Mouse (Mus musculus): ENCODE data around the gene Isoc2a.

Isoc2a gene

GRCm38 (mm10) chr7:4918681-4919080 is 41.7 kb downstream of the Isoc2a start:
- no peak for DNase-seq (ENCODE audit: low spot score in 2 of 2)

- DNase-seq (ENCODE audit: low spot score in 2 of 2), result no peak
Measured at GRCm38 (mm10) chr7:4919096-4919495, 42.1 kb downstream of the Isoc2a start.

DNA sequence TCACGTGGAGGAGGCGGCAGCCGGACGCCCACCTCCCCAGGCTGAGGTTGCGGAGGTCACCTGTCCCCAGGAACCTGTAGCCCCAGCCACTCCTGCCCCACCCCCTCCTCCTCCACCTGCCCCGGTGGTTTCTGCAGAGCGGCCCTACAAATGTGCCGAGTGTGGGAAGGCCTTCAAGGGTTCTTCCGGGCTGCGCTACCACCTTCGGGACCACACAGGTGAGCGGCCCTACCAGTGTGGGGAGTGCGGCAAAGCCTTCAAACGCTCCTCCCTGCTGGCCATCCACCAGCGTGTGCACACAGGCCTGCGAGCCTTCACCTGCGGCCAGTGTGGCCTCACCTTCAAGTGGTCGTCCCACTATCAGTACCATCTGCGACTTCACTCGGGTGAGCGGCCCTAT is 43.0 kb downstream of the Isoc2a start:
- no peak for DNase-seq (ENCODE audit: low spot score in 2 of 2)

GRCm38 (mm10) chr7:4920496-4920895 is 43.5 kb downstream of the Isoc2a start:
- DNase-seq (ENCODE audit: low spot score in 2 of 2), result no peak

- no peak for DNase-seq (ENCODE audit: low spot score in 2 of 2)
Measured at GRCm38 (mm10) chr7:4920976-4921823, 44.2 kb downstream of the Isoc2a start.

DNA sequence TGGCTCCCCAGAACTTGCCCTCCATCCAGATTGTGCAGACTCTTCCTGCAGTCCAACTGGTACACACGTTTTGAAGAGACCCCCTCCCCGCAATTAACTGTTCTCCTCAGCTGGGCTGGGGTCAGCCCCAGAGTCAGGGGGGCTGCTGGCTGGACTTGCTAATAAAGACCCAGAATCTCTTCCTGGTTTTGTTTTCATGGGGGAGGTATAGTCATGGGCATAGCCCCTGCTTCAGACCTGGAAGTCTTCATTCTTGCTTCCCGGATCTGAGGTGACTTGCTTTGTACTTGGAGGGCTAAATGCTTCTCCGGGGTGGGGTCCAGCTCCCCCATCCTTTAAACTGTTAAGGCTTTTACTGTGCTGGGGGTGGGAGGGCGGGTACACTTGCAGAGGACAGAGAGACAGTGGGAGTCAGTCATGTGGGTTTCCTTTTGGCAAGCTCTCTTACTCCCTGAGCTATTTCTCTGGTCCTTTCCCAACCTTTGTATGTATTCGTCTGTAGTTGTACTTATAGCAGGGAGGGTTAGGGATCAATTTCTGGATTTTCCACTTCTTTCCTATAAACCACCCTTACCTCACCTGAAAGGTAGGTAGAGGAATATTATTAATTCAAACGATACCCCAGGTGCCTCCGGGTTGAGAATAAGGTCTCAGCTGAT is 45.0 kb downstream of the Isoc2a start, which contains the start of gene Nat14:
Gene Nat14, plus strand, starts transcription at position 205 of the 659 bp plus-strand sequence.
- no peak for DNase-seq (ENCODE audit: low spot score in 2 of 2)

GRCm38 (mm10) chr7:4922508-4922907 is 45.6 kb downstream of the Isoc2a start:
- no peak for DNase-seq (ENCODE audit: low spot score in 2 of 2)

GRCm38 (mm10) chr7:4922931-4923565 is 46.1 kb downstream of the Isoc2a start:
- no peak for DNase-seq (ENCODE audit: low spot score in 2 of 2)

GRCm38 (mm10) chr7:4923586-4924364 is 46.8 kb downstream of the Isoc2a start:
- no peak for DNase-seq (ENCODE audit: low spot score in 2 of 2)

GRCm38 (mm10) chr7:4924483-4924882 is 47.5 kb downstream of the Isoc2a start:
- no peak for DNase-seq (ENCODE audit: low spot score in 2 of 2)

GRCm38 (mm10) chr7:4924891-4925301 is 47.9 kb downstream of the Isoc2a start:
- no peak for DNase-seq (ENCODE audit: low spot score in 2 of 2)

DNA sequence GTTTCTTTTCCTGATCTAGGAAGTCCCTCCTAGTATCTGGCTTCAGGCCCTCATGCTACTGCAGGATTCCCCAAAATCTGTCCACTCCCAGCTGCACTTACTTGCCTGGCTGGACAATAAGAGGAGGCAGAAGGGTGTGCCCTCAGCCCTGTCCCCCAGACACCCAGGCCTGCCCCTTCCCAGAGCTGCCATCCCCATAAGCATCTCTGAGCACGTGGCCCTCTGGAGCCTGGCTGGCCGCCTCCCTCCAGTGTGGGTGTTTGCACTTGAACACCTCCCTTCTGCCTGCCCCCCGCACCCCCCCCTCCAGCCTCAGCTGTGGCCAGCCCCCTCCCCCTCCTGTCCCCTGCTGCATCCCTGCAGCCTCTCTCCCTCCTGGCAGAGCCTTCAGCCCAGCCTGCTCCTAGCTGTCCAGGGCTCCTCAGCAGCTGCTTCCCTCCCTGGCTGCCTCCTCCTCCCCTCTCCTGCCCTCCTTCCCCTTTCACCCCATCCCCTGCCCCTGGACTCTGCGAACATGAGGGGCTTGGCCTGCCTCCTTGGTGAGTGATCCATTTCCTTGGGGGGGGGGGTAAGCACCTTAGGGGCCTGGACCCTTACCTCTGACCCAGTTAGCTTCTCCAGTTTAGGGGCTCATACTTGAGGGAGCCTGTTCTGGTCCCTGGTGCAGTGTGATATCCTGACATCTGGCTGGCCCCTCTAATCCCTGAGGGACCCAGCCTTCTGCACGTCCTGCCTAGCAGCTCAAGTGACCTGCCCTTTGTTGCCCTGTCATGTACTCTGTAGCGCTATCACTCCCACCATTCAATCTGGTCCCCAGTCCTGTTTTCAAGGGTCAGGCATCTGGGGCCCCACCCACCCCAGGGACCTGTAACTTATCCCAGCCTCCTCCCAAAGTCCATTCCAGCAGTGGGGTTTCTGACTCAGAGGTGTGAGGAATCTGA is 48.8 kb downstream of the Isoc2a start, which contains the start of gene Ssc5d:
Gene Ssc5d, plus strand, starts transcription at position 345 of the 941 bp plus-strand sequence.
- DNase-seq (ENCODE audit: low spot score in 2 of 2), result no peak

DNA sequence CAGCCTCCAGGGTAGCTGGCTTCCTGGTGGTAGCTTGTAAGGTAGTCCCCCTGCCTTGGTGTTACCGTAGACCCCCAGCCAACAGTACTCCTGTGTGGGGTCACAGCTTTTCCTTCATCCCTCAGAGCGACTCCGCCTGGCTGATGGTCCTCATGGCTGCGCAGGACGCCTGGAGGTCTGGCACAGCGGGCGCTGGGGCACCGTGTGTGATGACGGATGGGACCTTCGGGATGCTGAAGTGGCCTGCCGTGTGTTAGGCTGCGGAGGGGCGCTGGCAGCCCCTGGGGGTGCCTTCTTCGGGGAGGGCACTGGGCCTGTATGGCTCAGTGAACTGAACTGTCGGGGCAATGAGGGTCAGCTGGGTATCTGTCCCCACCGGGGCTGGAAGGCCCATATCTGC is 49.9 kb downstream of the Isoc2a start:
- no peak for DNase-seq (ENCODE audit: low spot score in 2 of 2)

DNA sequence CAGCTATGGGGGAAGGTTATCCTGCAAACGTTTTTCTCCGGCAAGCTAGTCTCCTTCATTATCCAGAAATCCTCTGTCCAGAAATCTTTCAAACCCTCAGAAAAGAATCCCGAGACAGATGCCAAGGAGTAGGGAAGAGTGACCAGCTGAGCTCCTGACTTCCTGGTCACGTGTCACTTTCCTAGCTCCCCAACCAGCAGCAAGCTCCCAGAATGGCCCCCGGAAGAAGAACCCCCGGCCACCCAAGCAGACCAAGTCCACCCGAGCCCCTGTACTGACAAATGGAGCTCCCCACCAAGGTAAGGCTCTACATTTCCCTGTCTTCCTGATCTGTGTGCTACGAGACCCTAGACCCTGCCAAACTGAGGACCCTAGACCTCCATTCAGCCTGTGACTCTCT is 50.8 kb downstream of the Isoc2a start:
- no peak for DNase-seq (ENCODE audit: low spot score in 2 of 2)

DNA sequence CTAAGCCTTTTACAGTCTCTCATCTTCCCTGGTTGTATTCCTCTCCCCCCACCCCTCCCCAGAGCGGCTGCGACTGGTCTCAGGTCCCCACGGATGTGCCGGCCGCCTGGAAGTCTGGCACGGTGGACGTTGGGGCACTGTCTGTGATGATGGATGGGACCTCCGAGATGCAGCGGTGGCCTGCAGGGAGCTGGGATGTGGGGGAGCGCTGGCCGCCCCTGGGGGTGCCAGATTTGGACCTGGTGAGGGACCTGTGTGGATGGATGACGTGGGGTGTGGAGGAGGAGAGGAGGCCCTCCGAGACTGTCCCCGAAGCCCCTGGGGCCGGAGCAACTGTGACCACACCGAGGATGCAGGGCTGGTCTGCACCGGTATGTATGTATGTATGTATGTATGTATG is 51.4 kb downstream of the Isoc2a start:
- no peak for DNase-seq (ENCODE audit: low spot score in 2 of 2)

DNA sequence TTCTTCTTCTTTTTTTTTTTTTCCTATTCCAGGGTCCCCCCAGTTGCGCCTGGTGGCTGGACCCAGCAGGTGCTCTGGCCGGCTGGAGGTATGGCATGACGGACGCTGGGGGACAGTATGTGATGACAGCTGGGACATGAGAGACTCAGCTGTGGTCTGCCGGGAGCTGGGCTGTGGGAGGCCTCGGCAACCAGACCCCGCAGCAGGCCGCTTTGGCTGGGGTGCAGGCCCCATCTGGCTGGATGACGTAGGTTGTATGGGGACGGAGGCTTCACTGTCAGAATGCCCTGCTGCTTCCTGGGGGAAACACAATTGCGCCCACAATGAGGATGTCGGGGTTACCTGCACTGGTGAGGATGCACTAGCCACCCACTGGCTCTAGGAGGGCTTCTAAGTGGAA is 56.1 kb downstream of the Isoc2a start:
- DNase-seq (ENCODE audit: low spot score in 2 of 2), result no peak

GRCm38 (mm10) chr7:4934160-4934914 is 57.4 kb downstream of the Isoc2a start:
- DNase-seq (ENCODE audit: low spot score in 2 of 2), result no peak

- DNase-seq (ENCODE audit: low spot score in 2 of 2), result no peak
Measured at GRCm38 (mm10) chr7:4936832-4937231, 59.9 kb downstream of the Isoc2a start.

DNA sequence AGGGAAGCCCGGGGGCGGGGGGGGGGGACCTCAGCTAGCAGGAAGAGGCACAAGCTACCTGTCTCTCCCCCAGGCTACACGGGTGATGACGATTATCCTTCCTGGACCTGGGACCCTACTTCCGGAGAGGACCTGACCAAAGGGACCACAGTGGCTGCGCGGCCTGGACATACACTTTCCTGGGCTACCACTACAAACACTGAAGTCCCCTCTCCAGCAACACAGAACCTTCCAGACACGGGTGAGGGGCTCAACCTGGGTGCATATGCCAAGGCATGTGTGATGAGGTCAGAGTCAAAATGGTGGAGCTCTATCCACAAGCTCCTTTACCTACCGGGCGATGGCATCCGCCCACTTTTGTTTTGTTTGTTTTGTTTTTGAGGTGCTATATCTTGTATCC is 60.4 kb downstream of the Isoc2a start:
- no peak for DNase-seq (ENCODE audit: low spot score in 2 of 2)

DNA sequence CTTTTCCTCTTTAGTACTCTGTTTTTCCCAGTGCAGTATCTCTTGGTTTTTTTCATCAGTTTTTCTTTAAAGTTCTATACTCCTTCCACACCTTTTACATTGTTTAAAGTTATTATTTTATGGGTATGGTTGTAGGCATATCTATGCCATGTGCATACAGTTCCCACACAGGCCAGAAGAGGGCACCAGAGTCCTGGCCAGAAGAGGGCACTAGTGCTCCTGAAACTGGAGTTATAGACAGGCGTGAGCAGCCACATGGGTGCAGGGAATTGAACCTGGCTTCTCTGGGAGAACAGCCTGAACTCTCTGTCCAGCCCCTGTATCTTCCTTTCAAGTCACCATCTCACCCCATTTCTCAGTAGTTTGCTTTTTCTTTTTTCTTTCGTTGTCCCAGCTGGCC is 61.5 kb downstream of the Isoc2a start:
- peak; percentile 64 to 65 for DNase-seq (ENCODE audit: low spot score in 2 of 2)
